Mouse (Mus musculus): ENCODE data around the gene Xrcc5. TPM values are rescaled to one million over a fixed set of nuclear protein-coding genes. Genes with fewer than 3 reads are reported as not detected.

Gene Xrcc5
- polyA plus RNA-seq, 1 experiment from 2014 or later, result 48.7 TPM

GRCm38 (mm10) chr1:72409936-72410335, 102.7 kb downstream of the Xrcc5 start:
- no peak for DNase-seq (ENCODE audit: low spot score)
- H3K9me3 ChIP-seq (replicated peaks), result no peaks in the 10 kb centered on the region

GRCm38 (mm10) chr1:72411108-72411507, 103.9 kb downstream of the Xrcc5 start:
- Histone ChIP-seq H3K27ac (replicated peaks) (no peak overlapping the region), H3K9me3 (replicated peaks) (no peaks in the 10 kb centered on the region), H3K27me3 (ENCODE audit: low read depth, poor library complexity, severe bottlenecking) (no peaks in the 10 kb centered on the region), H3K4me3 (no peak overlapping the region), H3K4me1 (peaks cover 22% of the 10 kb centered on the region), H3K36me3 (no peaks in the 10 kb centered on the region)
- DNase-seq (ENCODE audit: low spot score), result no peak
- WGBS, result 94% methylated on average over 8 of the region's 8 CpGs

More at GRCm38 (mm10) chr1:72409936-72410335, 102.7 kb downstream of the Xrcc5 start:
- Histone ChIP-seq H3K36me3 (no peaks in the 10 kb centered on the region), H3K27ac (replicated peaks) (no peak overlapping the region), H3K4me3 (no peak overlapping the region), H3K27me3 (ENCODE audit: low read depth, poor library complexity, severe bottlenecking) (no peaks in the 10 kb centered on the region), H3K4me1 (peaks cover 13% of the 10 kb centered on the region)
- 92% methylated on average over 5 of the region's 5 CpGs for WGBS

GRCm38 (mm10) chr1:72413205-72413604, 106.0 kb downstream of the Xrcc5 start:
- no peak for DNase-seq (ENCODE audit: low spot score)
- Histone ChIP-seq H3K27ac (replicated peaks) (no peak overlapping the region), H3K36me3 (no peaks in the 10 kb centered on the region), H3K27me3 (ENCODE audit: low read depth, poor library complexity, severe bottlenecking) (no peaks in the 10 kb centered on the region), H3K4me3 (no peak overlapping the region), H3K9me3 (replicated peaks) (no peaks in the 10 kb centered on the region), H3K4me1 (peaks cover 25% of the 10 kb centered on the region)
- 93% methylated on average over 8 of the region's 8 CpGs for whole genome bisulfite sequencing

- no peak for DNase-seq (ENCODE audit: low spot score)
- H3K4me3 ChIP-seq, result no peak overlapping the region
- 79% methylated on average over 8 of the region's 8 CpGs for WGBS
- no peaks in the 10 kb centered on the region for H3K9me3 ChIP-seq (replicated peaks)
- peak overlapping the region; percentile 42 for H3K27ac ChIP-seq (replicated peaks)
- no peaks in the 10 kb centered on the region for H3K36me3 ChIP-seq
- no peaks in the 10 kb centered on the region for H3K27me3 ChIP-seq (ENCODE audit: low read depth, poor library complexity, severe bottlenecking)
- H3K4me1 ChIP-seq, result peaks cover 29% of the 10 kb centered on the region
Observed at GRCm38 (mm10) chr1:72414133-72414532, 106.9 kb downstream of the Xrcc5 start.

GRCm38 (mm10) chr1:72414561-72415253, 107.5 kb downstream of the Xrcc5 start:
- Histone ChIP-seq H3K9me3 (replicated peaks) (no peaks in the 10 kb centered on the region), H3K36me3 (no peaks in the 10 kb centered on the region), H3K4me3 (no peak overlapping the region), H3K27ac (replicated peaks) (peak overlapping the region; percentile 42), H3K27me3 (ENCODE audit: low read depth, poor library complexity, severe bottlenecking) (no peaks in the 10 kb centered on the region), H3K4me1 (peaks cover 34% of the 10 kb centered on the region)
- DNase-seq (ENCODE audit: low spot score), result peak; percentile 25
- WGBS, result 51% methylated on average over 8 of the region's 8 CpGs

- DNase-seq (ENCODE audit: low spot score), result no peak
- H3K9me3 ChIP-seq (replicated peaks), result no peaks in the 10 kb centered on the region
- H3K36me3 ChIP-seq, result no peaks in the 10 kb centered on the region
- H3K27ac ChIP-seq (replicated peaks), result no peak overlapping the region
- no peaks in the 10 kb centered on the region for H3K27me3 ChIP-seq (ENCODE audit: low read depth, poor library complexity, severe bottlenecking)
- no peak overlapping the region for H3K4me3 ChIP-seq
- peaks cover 30% of the 10 kb centered on the region for H3K4me1 ChIP-seq
- WGBS, result 76% methylated on average over 8 of the region's 8 CpGs
Observed at GRCm38 (mm10) chr1:72418744-72419655, 111.8 kb downstream of the Xrcc5 start.

- Histone ChIP-seq H3K36me3 (no peaks in the 10 kb centered on the region), H3K9me3 (replicated peaks) (no peaks in the 10 kb centered on the region), H3K27me3 (ENCODE audit: low read depth, poor library complexity, severe bottlenecking) (no peaks in the 10 kb centered on the region), H3K4me3 (no peak overlapping the region), H3K4me1 (peaks cover 17% of the 10 kb centered on the region), H3K27ac (replicated peaks) (no peak overlapping the region)
- WGBS, result 79% methylated on average over 2 of the region's 2 CpGs
- no peak for DNase-seq (ENCODE audit: low spot score)
Observed at GRCm38 (mm10) chr1:72420220-72420619, 113.0 kb downstream of the Xrcc5 start.

- no peaks in the 10 kb centered on the region for H3K27me3 ChIP-seq (ENCODE audit: low read depth, poor library complexity, severe bottlenecking)
- DNase-seq (ENCODE audit: low spot score), result no peak
- H3K9me3 ChIP-seq (replicated peaks), result no peaks in the 10 kb centered on the region
- H3K4me1 ChIP-seq, result peaks cover 9% of the 10 kb centered on the region; the same call in 1 of the 2 replicates
- WGBS, result 90% methylated on average over 4 of the region's 4 CpGs
- no peak overlapping the region for H3K4me3 ChIP-seq
- H3K36me3 ChIP-seq, result no peaks in the 10 kb centered on the region
- no peak overlapping the region for H3K27ac ChIP-seq (replicated peaks)
Observed at GRCm38 (mm10) chr1:72422121-72422520, 114.9 kb downstream of the Xrcc5 start.

- H3K4me3 ChIP-seq, result no peak overlapping the region
- no peaks in the 10 kb centered on the region for H3K36me3 ChIP-seq
- H3K27ac ChIP-seq (replicated peaks), result no peak overlapping the region
- H3K4me1 ChIP-seq, result no peaks in the 10 kb centered on the region
- DNase-seq (ENCODE audit: low spot score), result no peak
- H3K9me3 ChIP-seq (replicated peaks), result no peaks in the 10 kb centered on the region
- WGBS, result 89% methylated on average over 4 of the region's 4 CpGs
- H3K27me3 ChIP-seq (ENCODE audit: low read depth, poor library complexity, severe bottlenecking), result no peaks in the 10 kb centered on the region
Observed at GRCm38 (mm10) chr1:72426456-72426855, 119.2 kb downstream of the Xrcc5 start.

- H3K27ac ChIP-seq (replicated peaks), result no peak overlapping the region
- H3K36me3 ChIP-seq, result no peaks in the 10 kb centered on the region
- no peaks in the 10 kb centered on the region for H3K4me1 ChIP-seq
- DNase-seq (ENCODE audit: low spot score), result no peak
- H3K9me3 ChIP-seq (replicated peaks), result no peaks in the 10 kb centered on the region
- H3K27me3 ChIP-seq (ENCODE audit: low read depth, poor library complexity, severe bottlenecking), result no peaks in the 10 kb centered on the region
- 86% methylated on average over 8 of the region's 8 CpGs for WGBS
- no peak overlapping the region for H3K4me3 ChIP-seq
Observed at GRCm38 (mm10) chr1:72428526-72428925, 121.3 kb downstream of the Xrcc5 start.

GRCm38 (mm10) chr1:72429107-72429807, 122.0 kb downstream of the Xrcc5 start:
- 96% methylated on average over 7 of the region's 7 CpGs for WGBS
- no peak overlapping the region for H3K27ac ChIP-seq (replicated peaks)
- no peaks in the 10 kb centered on the region for H3K4me1 ChIP-seq
- no peaks in the 10 kb centered on the region for H3K9me3 ChIP-seq (replicated peaks)
- H3K4me3 ChIP-seq, result no peak overlapping the region
- H3K27me3 ChIP-seq (ENCODE audit: low read depth, poor library complexity, severe bottlenecking), result no peaks in the 10 kb centered on the region
- H3K36me3 ChIP-seq, result no peaks in the 10 kb centered on the region
- no peak for DNase-seq (ENCODE audit: low spot score)

GRCm38 (mm10) chr1:72432579-72432978, 125.4 kb downstream of the Xrcc5 start:
- Histone ChIP-seq H3K36me3 (no peaks in the 10 kb centered on the region), H3K9me3 (replicated peaks) (no peaks in the 10 kb centered on the region), H3K27ac (replicated peaks) (no peak overlapping the region), H3K4me1 (no peaks in the 10 kb centered on the region), H3K4me3 (no peak overlapping the region), H3K27me3 (ENCODE audit: low read depth, poor library complexity, severe bottlenecking) (no peaks in the 10 kb centered on the region)
- 90% methylated on average over 1 of the region's 1 CpGs for WGBS
- DNase-seq (ENCODE audit: low spot score), result no peak

Measured in midbrain, embryonic 10.5 days (tissue).